Mouse (Mus musculus): ENCODE data around the gene Spns2.
"Not testable (repeated sequence)": the region's sequence is repeated elsewhere in the genome, so short reads cannot be mapped to it uniquely, and the experiment has no call there.

The Spns2 gene

GRCm38 (mm10) chr11:72470004-72470403 is 19.7 kb downstream of the Spns2 start:
- no peak for DNase-seq

DNA sequence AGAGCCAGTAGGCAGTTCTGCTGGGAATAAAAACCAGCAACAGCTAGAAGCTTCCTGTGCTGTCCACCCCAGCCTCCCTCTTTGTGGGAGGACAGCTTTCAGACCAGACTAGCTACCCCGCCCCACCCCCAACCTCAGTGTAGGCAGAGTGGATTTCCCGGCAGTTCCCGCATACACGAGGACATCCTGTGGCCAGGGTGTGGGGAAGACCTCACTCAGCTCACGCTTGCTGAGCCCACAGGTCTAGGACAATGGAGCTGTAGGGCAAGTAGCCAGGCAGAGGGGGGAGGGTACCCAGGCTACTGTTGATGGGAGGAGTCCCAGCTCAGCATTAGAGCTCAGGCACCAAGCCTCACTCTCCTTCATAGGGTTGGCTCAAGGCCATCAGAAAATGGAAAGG is 20.5 kb downstream of the Spns2 start:
- peak; percentile 76 for DNase-seq

GRCm38 (mm10) chr11:72468525-72468924 is 21.2 kb downstream of the Spns2 start:
- DNase-seq = no peak

GRCm38 (mm10) chr11:72466694-72467507 is 22.8 kb downstream of the Spns2 start:
- DNase-seq = no peak

- DNase-seq = peak; percentile 56
Measured at GRCm38 (mm10) chr11:72465978-72466693, 23.6 kb downstream of the Spns2 start.

- DNase-seq = peak; percentile 87
Measured at GRCm38 (mm10) chr11:72464821-72465220, 24.9 kb downstream of the Spns2 start.

DNA sequence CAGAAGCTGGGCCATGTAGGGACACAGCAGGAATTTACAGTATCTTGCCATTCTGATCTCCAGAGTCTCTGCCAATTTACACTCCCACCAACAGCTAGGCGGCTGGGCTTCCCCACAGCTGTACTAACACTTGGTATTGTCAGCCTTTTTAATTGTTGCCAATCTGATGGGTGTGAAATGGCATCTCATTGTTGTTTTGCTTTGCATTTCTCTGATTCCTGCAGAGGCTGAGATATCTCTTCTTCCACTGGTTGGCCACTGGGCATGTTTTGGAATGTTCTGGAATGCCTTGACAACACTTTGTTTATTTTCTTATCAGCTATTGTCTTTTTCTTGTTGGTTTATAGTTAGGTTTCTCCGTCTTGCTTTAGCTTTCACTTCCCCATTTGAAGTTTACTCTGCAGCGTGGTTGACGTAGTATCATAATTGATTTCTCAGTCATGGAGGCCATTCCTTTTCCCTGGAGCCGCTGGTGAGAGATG is 28.2 kb downstream of the Spns2 start:
- no peak for DNase-seq

DNA sequence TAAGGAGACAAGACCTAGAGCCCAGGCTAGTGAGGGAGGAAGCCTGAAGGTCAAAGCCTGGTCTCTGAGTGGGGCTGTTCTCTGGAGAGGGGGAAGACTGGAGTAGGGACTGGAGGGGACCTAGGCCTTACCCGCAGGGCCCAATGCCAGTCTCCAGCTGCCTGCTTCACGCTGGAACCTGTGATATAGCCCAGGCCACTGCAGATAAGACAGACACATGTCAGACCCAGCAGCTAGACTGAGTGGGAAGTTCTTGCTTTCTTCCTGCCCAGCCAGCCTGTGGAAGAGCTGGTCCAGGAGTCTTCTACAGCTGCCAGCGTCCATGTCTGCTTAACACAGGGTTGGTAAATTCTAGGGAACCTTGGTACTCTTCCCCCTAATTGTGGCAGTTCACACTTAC is 31.2 kb downstream of the Spns2 start:
- DNase-seq = no peak

DNA sequence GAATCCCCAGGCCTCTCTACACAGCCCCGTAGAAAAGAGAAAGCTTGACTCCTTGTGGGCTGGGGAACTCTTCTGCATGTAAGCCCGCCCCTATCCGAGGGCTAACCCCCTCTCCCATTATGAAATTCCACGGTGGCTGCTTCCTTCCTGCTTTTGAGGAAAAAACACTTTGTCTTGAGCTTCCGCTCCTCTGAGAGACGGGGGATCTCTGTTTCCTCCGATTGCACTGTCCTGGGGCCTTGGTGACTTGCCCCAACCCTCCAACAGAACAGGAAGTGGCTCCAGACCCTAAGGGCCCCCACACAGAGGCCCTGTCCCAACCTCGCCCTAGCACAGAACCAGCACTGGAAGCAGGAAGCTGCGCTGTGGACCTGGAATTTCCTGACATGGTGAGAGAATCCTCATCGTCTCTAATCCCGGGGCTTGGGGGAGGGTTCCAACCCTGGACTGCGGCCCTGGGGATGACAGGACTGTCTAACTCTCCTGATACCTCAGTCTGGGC is 31.7 kb downstream of the Spns2 start:
- DNase-seq = no peak

- DNase-seq = peak; percentile 44
Measured at GRCm38 (mm10) chr11:72455694-72456093, 34.0 kb downstream of the Spns2 start.

DNA sequence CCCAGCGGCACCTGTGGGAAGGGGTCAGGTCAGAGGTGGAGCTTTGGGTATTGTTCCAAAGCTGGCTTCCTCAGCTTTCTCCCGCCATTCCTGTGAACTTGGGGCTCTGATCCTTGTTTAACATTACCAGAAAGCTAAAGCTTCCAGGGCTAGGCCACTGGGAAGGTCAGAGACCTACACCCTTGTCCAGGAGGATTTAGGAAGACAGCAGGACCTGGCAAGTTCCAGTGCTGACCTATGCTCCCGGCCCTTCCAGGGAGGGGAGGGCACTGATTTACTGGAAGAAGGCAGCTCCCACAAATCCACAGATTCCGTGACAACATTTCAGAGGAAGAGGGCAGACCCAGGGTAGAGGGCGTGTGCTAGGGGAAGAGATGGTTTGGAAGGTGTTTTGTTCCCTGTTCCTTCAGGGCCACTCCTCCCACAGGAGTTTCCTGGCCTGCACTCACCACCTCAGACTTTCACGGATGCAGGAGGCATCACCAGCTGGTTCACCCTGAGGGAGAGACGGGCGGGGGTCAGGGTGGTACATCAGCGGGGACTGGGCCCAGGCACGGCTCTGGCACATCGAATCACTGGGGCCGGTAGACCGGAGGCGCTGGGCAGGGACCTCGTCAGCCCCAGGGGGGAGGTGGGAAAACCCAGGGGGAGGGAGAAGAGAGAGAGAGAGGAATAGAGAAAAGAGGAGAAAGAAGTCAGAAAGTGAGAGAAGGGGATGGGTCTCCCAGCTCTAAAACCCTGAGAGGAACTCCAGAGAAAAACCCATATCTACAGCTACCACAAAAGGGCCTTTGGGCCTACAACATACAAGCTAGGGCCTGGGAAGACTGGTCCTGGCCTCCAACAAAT is 36.4 kb downstream of the Spns2 start:
- no peak for DNase-seq

GRCm38 (mm10) chr11:72452140-72452665 is 37.5 kb downstream of the Spns2 start:
- no peak for DNase-seq

DNA sequence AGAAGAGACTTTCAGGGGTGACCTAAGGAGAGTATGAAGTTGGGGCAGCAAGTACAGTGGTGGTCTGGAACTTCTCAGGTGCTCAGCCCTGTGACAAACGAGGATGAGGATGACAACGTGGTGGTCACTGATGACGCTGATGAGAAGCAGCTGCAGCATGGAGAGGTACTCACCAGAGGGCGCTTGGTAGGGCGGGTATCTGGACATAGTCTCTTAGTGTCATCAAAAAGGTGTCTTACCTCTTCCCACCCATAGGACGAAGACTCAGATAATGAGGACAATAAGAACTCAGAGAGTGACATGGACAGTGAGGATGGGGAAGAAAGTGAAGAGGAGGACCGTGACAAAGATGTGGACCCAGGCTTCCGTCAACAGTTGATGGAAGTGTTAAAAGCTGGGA is 42.2 kb downstream of the Spns2 start:
- DNase-seq = no peak

DNA sequence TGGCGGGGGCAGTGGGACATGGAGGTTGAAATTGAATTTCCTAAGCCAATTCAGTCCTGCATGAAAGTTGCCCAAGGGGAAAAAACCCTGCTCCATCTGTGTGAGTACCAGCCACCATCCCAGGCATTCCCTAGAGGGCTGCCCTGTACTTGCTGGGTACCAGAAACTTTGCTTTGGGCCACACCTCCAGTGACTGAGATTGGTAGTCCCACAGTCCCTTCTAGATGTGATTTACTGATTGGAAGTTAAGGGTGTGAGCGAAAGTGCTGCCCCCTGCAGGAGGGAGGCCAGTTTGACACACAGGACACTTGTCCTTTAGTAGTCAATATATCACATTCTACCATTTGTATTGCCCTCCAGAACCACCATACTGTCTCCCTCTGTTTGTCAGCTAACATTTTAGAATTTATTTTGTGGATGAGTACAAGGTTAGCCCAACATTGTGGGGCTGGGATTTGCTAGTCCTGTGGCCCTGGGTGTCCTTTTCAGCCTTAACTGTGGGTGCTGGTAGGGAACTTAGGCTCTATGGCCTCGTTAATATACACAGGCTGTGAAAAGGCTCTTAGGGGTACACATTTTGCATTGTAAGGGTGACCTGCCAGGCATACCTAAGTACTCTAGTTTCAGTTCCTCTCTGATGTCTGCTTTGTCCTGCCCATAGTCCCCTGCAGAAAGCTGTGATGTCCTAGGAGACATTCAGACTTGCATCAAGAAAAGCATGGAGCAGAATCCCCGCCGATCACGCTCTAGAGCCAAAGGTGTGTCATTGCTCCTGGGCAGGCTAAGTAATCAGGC is 43.2 kb downstream of the Spns2 start:
- DNase-seq = peak; percentile 64

DNA sequence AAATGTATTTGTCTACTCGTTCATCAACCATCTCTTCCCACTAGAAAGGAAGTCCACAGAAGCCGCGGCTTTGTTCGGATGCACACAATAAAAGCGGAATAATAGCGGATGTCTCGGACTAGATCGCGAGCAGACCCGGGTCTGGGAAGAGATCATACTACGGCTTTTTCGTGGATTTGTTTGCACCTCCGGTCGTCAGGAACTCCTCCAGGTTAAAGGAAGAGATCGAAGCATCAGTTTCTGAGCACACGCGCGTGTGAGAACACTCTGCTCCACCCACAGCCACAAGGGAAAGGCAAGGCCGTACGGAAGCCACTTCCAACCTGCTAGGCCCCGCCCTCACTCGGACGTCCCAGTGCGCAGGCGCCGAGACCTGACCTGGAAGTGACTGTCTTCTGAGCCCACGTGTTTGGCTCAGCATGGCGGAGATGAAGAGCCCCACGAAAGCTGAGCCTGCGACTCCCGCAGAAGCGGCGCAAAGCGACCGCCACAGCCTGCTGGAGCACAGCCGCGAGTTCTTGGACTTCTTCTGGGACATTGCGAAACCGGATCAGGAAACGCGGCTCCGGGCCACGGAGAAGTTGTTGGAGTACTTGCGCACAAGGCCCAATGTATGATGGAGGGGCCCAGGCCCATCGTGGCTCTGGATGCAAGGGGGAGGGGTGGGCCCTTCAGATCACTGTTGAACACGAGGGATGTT is 48.6 kb downstream of the Spns2 start, which contains the start of gene Mybbp1a:
Gene Mybbp1a (plus strand): TSS at position 391 of the 700 bp plus-strand sequence.
- peak; percentile 98 for DNase-seq

DNA sequence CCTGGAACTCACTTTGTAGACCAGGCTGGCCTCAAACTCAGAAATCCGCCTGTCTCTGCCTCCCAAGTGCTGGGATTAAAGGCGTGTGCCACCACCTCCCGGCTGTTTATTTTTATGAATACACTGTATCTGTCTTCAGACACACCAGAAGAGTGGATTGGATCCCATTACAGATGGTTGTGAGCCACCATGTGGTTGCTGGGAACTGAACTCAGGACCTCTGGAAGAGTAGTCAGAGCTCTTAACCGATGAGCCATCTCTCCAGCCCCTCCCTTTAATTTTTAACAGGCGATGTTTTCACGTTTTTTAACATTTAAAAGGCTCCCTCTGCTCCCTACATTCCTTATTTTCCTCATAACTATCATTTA is 49.1 kb downstream of the Spns2 start:
- DNase-seq = not testable (repeated sequence)

- DNase-seq = no peak
Measured at GRCm38 (mm10) chr11:72438411-72438810, 51.3 kb downstream of the Spns2 start.

- DNase-seq = no peak
Measured at GRCm38 (mm10) chr11:72436756-72437650, 52.7 kb downstream of the Spns2 start.

DNA sequence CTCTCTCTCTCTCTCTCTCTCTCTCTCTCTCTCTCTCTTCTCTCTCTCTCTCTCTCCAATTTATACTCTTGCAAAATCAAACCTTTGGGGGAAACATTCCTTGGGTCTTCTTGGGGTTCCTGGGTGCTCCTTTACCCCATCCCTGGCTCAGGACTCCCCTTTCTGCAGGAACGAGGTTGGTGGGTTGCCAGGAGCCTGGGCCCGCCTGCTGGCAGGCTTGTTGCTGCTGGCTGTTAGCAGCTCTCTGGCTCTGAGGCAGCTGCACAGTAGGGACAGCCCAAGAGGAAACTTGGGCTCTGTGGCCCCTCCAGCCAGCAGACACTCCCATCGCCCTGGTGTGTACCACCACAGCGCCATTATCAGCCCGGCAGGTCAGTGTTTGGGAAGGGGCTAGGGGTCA is 53.4 kb downstream of the Spns2 start:
- no peak for DNase-seq

DNA sequence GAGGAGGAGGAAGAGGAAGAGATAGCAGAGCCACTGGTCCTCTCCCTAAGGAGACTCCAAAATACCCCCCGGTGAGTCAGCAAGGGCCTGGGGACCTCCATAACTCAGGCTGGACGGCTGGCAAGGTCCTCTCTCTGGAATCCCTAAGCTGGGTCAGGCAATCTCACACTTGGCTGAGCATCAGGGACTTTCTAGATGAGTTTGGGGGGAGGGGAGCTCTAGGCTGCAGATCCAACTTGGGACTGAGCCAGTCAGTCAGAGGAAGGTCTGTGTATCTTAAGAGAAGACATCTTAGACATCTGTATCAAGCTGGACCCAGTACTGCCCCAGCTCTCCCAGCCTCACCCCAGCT is 54.0 kb downstream of the Spns2 start:
- peak; percentile 69 for DNase-seq
